ENCODE assay signal across 17 mouse cellular contexts in the genomic region with DNA sequence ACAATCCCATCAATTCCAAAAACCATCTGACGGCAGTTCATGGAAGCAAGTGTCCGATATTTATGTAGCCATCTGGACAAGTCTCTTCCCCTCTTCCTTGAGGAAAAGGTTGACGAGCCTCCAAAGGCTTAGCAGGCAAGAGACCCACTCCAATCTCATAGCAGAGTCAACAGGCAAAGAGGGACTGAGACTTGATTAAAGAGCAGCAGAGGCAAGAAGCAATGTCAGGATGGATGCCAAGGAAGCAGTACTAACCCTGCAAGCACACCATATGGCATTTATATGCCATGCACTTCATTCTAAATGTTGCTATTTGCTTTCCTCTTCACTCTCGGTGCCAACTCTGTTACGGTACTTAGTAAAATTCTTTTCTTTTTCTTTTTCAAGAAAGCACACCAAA.
DNase-seq lines count a peak whose midpoint lies in the region; ATAC-seq and TF ChIP-seq lines count a peak whose summit lies in the region.
"Had no signal": no experiment of that assay in that cellular context is flagged by ENCODE, and none has a peak within 500 bp of the region (broad histone marks: within the 10 kb centered on the region; RNA-seq: fewer than 3 reads in every experiment).

No protein-coding gene starts in this region.

- H3K4me2 ChIP-seq in hindbrain, embryonic 15.5 days, result no peak overlapping the region
- no peak overlapping the region for H3K4me2 ChIP-seq in hindbrain, embryonic 12.5 days (replicated peaks)
- H3K4me2 ChIP-seq in lung, embryonic 14.5 days, result no peak overlapping the region
- H3K4me2 ChIP-seq: embryonic facial prominence, embryonic 13.5 days; liver, embryonic 12.5 days; midbrain, embryonic 11.5 days had no signal

- TF ChIP-seq CTCF in lung, embryonic 14.5 days (IDR thresholded peaks at IDR 0.05; ENCODE audit: low read depth), result no peak

- H3K27ac ChIP-seq in hindbrain, embryonic 15.5 days (replicated peaks), result peak overlapping the region; percentile 5; the same call in 1 of the 2 replicates
- no peak overlapping the region for H3K27ac ChIP-seq in hindbrain, embryonic 12.5 days
- H3K27ac ChIP-seq in lung, embryonic 14.5 days (ENCODE audit: low read depth), result no peak overlapping the region
- H3K27ac ChIP-seq: embryonic facial prominence, embryonic 13.5 days; gastrocnemius, adult 2 months; liver, embryonic 12.5 days had no signal

- ATAC-seq in hindbrain, embryonic 15.5 days (ENCODE audit: low FRiP score, low read depth), result no peak
- no peak for ATAC-seq in hindbrain, embryonic 12.5 days (ENCODE audit: low FRiP score)
- ATAC-seq in lung, embryonic 14.5 days (ENCODE audit: insufficient read depth), result no peak
- ATAC-seq: intestine, embryonic 16.5 days; liver, embryonic 12.5 days had no signal

- no peaks in the 10 kb centered on the region for H3K27me3 ChIP-seq in hindbrain, embryonic 15.5 days
- no peaks in the 10 kb centered on the region for H3K27me3 ChIP-seq in hindbrain, embryonic 12.5 days
- H3K27me3 ChIP-seq in lung, embryonic 14.5 days (ENCODE audit: insufficient read depth, low read length), result no peaks in the 10 kb centered on the region
- H3K27me3 ChIP-seq: embryonic facial prominence, embryonic 13.5 days; liver, embryonic 12.5 days had no signal

- H3K4me1 ChIP-seq in hindbrain, embryonic 15.5 days (replicated peaks), result 0 out of 2 replicates have a peak, but pooled peaks cover 4% of the 10 kb centered on the region
- no peaks in the 10 kb centered on the region for H3K4me1 ChIP-seq in hindbrain, embryonic 12.5 days
- H3K4me1 ChIP-seq in lung, embryonic 14.5 days (ENCODE audit: insufficient read depth), result no peaks in the 10 kb centered on the region
- H3K4me1 ChIP-seq: embryonic facial prominence, embryonic 13.5 days; liver, embryonic 12.5 days had no signal

- 70% methylated on average over 5 of the region's 5 CpGs for WGBS in hindbrain, embryonic 15.5 days
- 86% methylated on average over 5 of the region's 5 CpGs for WGBS in hindbrain, embryonic 12.5 days
- WGBS in lung, embryonic 14.5 days, result 58% methylated on average over 5 of the region's 5 CpGs

- no peak overlapping the region for H3K4me3 ChIP-seq in hindbrain, embryonic 15.5 days
- no peak overlapping the region for H3K4me3 ChIP-seq in hindbrain, embryonic 12.5 days
- H3K4me3 ChIP-seq in lung, embryonic 14.5 days (ENCODE audit: low read depth, low read length), result no peak overlapping the region
- H3K4me3 ChIP-seq: embryonic facial prominence, embryonic 13.5 days; gastrocnemius, adult 2 months; liver, embryonic 12.5 days had no signal

- peak; percentile 23 for DNase-seq in lung, embryonic 14.5 days
- no peak for DNase-seq in lung, postnatal 25 days (ENCODE audit: low spot score)
- peak; percentile 71 to 78 for DNase-seq in cerebellum, adult 18-20 months
- peak; percentile 45 to 74 for DNase-seq in cerebellum, postnatal 36 days
- DNase-seq in neural tube, embryonic 10.5 days (ENCODE audit: extremely low spot score, low spot score), result no peak
- DNase-seq in kidney, adult 8-10 months, result no peak
- DNase-seq: adrenal gland, postnatal 25 days; gastrocnemius, adult 2 months; kidney, postnatal 14 days; lung, postnatal 10 days; thymus, postnatal 36 days had no signal

- peaks cover 4% of the 10 kb centered on the region; the same call in 1 of the 2 replicates for H3K36me3 ChIP-seq in hindbrain, embryonic 15.5 days
- H3K36me3 ChIP-seq in hindbrain, embryonic 12.5 days, result peaks cover 5% of the 10 kb centered on the region
- H3K36me3 ChIP-seq in lung, embryonic 14.5 days (ENCODE audit: insufficient read depth), result no peaks in the 10 kb centered on the region
- H3K36me3 ChIP-seq: embryonic facial prominence, embryonic 13.5 days; liver, embryonic 12.5 days had no signal

- no peaks in the 10 kb centered on the region for H3K9me3 ChIP-seq in hindbrain, embryonic 15.5 days
- H3K9me3 ChIP-seq in hindbrain, embryonic 12.5 days (replicated peaks), result no peaks in the 10 kb centered on the region
- no peaks in the 10 kb centered on the region for H3K9me3 ChIP-seq in lung, embryonic 14.5 days (ENCODE audit: low read depth, low read length)
- H3K9me3 ChIP-seq: embryonic facial prominence, embryonic 13.5 days; liver, embryonic 12.5 days had no signal

- no peak overlapping the region for H3K9ac ChIP-seq in hindbrain, embryonic 15.5 days
- H3K9ac ChIP-seq in hindbrain, embryonic 12.5 days, result no peak overlapping the region
- H3K9ac ChIP-seq in lung, embryonic 14.5 days, result no peak overlapping the region
- H3K9ac ChIP-seq: embryonic facial prominence, embryonic 13.5 days; liver, embryonic 12.5 days had no signal

Comparison
In these comparisons a context has a peak if more than half of its experiments do, and no peak if none do; other contexts are left out.
1. DNase-seq: peak in lung, embryonic 14.5 days (single experiment), cerebellum, adult 18-20 months (2 of 2) and cerebellum, postnatal 36 days (2 of 2); none in lung, postnatal 25 days (single experiment), neural tube, embryonic 10.5 days (single experiment) and kidney, adult 8-10 months (0 of 2).